In genomic region chr7:126428631-126429502, GRCm38 (mm10) we compare ENCODE assay signal across 7 mouse cellular contexts. TPM values are rescaled to one million over a fixed set of nuclear protein-coding genes. Genes with fewer than 3 reads are reported as not detected.
DNase-seq lines count a peak whose midpoint lies in the region; ATAC-seq lines count a peak whose summit lies in the region.

Rabep2 (plus strand) TSS chr7:126428759.

- ATAC-seq in embryonic facial prominence, embryonic 11.5 days (replicated peaks; ENCODE audit: insufficient number of reproducible peaks, low FRiP score, low TSS enrichment, low read depth): peak; percentile 88
- ATAC-seq in limb, embryonic 11.5 days (ENCODE audit: insufficient number of reproducible peaks, low FRiP score, low TSS enrichment, low read depth): peak; percentile 92
- peak; percentile 93 for ATAC-seq in midbrain, embryonic 14.5 days (ENCODE audit: low FRiP score, low TSS enrichment)

- under 1% methylated on average over 79 of the region's 82 CpGs for WGBS in embryonic facial prominence, embryonic 11.5 days
- WGBS in limb, embryonic 11.5 days: under 1% methylated on average over 80 of the region's 82 CpGs
- WGBS in midbrain, embryonic 14.5 days: under 1% methylated on average over 82 of the region's 82 CpGs

- no peaks in the 10 kb centered on the region for H3K27me3 ChIP-seq in embryonic facial prominence, embryonic 11.5 days (ENCODE audit: control insufficient read depth, insufficient read depth, low read length)
- no peaks in the 10 kb centered on the region for H3K27me3 ChIP-seq in limb, embryonic 11.5 days (ENCODE audit: control insufficient read depth, insufficient read depth, low read length)
- H3K27me3 ChIP-seq in midbrain, embryonic 14.5 days (ENCODE audit: control insufficient read depth, insufficient read depth, low read length): no peaks in the 10 kb centered on the region

- peak within 1 kb of the TSS; percentile 65 for H3K4me2 ChIP-seq in embryonic facial prominence, embryonic 11.5 days (ENCODE audit: low read depth, low read length)
- peak within 1 kb of the TSS; percentile 73 for H3K4me2 ChIP-seq in limb, embryonic 11.5 days (ENCODE audit: low read depth, severe bottlenecking)
- H3K4me2 ChIP-seq in midbrain, embryonic 14.5 days (ENCODE audit: low read length): peak within 1 kb of the TSS; percentile 89

- peaks cover 5% of the 10 kb centered on the region; the same call in 1 of the 2 replicates for H3K4me1 ChIP-seq in embryonic facial prominence, embryonic 11.5 days (ENCODE audit: control insufficient read depth, insufficient read depth, low read length)
- H3K4me1 ChIP-seq in limb, embryonic 11.5 days (ENCODE audit: control insufficient read depth, insufficient read depth, low read length): peaks cover 11% of the 10 kb centered on the region
- peaks cover 14% of the 10 kb centered on the region for H3K4me1 ChIP-seq in midbrain, embryonic 14.5 days (ENCODE audit: control insufficient read depth, insufficient read depth, low read length)

- peak within 1 kb of the TSS; percentile 80 for H3K9ac ChIP-seq in embryonic facial prominence, embryonic 11.5 days (replicated peaks; ENCODE audit: low read length)
- H3K9ac ChIP-seq in limb, embryonic 11.5 days (ENCODE audit: low read length): peak within 1 kb of the TSS; percentile 79
- peak within 1 kb of the TSS; percentile 89 for H3K9ac ChIP-seq in midbrain, embryonic 14.5 days (replicated peaks; ENCODE audit: low read length)

- peak within 1 kb of the TSS; percentile 76 for H3K4me3 ChIP-seq in embryonic facial prominence, embryonic 11.5 days (ENCODE audit: low read depth, low read length)
- H3K4me3 ChIP-seq in limb, embryonic 11.5 days (ENCODE audit: low read depth, low read length): peak within 1 kb of the TSS; percentile 74
- peak within 1 kb of the TSS; percentile 71 for H3K4me3 ChIP-seq in midbrain, embryonic 14.5 days (replicated peaks; ENCODE audit: low read depth, low read length)

- DNase-seq in adrenal gland, postnatal 14 days: peak; percentile 98
- peak; percentile 94 for DNase-seq in embryonic facial prominence, embryonic 11.5 days (ENCODE audit: low spot score)
- DNase-seq in heart, adult 11 months: peak; percentile 99
- DNase-seq in kidney, adult 18-20 months: peak; percentile 98
- peak; percentile 99 for DNase-seq in limb, embryonic 11.5 days (ENCODE audit: low spot score)
- peak; percentile 95 for DNase-seq in midbrain, embryonic 14.5 days
- peak; percentile 91 to 95 for DNase-seq in spleen, adult 18-20 months

- H3K36me3 ChIP-seq in embryonic facial prominence, embryonic 11.5 days (replicated peaks; ENCODE audit: control insufficient read depth, insufficient read depth, low read depth, low read length): no peaks in the 10 kb centered on the region
- no peaks in the 10 kb centered on the region for H3K36me3 ChIP-seq in limb, embryonic 11.5 days (ENCODE audit: control insufficient read depth, insufficient read depth, low read length)
- H3K36me3 ChIP-seq in midbrain, embryonic 14.5 days (ENCODE audit: control insufficient read depth, insufficient read depth, low read length): peaks cover 7% of the 10 kb centered on the region

- peak within 1 kb of the TSS; percentile 87 for H3K27ac ChIP-seq in embryonic facial prominence, embryonic 11.5 days (replicated peaks; ENCODE audit: low read depth, low read length)
- peak within 1 kb of the TSS; percentile 92 for H3K27ac ChIP-seq in limb, embryonic 11.5 days (replicated peaks; ENCODE audit: low read depth, low read length)
- peak within 1 kb of the TSS; percentile 91 for H3K27ac ChIP-seq in midbrain, embryonic 14.5 days (replicated peaks; ENCODE audit: low read depth, low read length)

- no peaks in the 10 kb centered on the region for H3K9me3 ChIP-seq in embryonic facial prominence, embryonic 11.5 days (replicated peaks; ENCODE audit: control insufficient read depth, low read length)
- no peaks in the 10 kb centered on the region for H3K9me3 ChIP-seq in limb, embryonic 11.5 days (ENCODE audit: control insufficient read depth, low read length)
- no peaks in the 10 kb centered on the region for H3K9me3 ChIP-seq in midbrain, embryonic 14.5 days (ENCODE audit: control insufficient read depth, low read length)

RNA-seq across cellular contexts. Expression of gene Rabep2, which starts in this region (rescaled TPM):
- total RNA-seq in adrenal gland, postnatal 14 days (2021): 35.7 and 45.2 TPM in 2 replicates
- 18.6 and 24.8 TPM in 2 replicates for polyA plus RNA-seq in embryonic facial prominence, embryonic 11.5 days (2014; fragmentation: Nextera tagmentation; extraction: Ambion mirVana)
- 25.8 and 28.1 TPM in 2 replicates for polyA plus RNA-seq in limb, embryonic 11.5 days (2014; fragmentation: Nextera tagmentation; extraction: Ambion mirVana)
- 19.6 and 22.1 TPM in 2 replicates for polyA plus RNA-seq in midbrain, embryonic 14.5 days (2014; fragmentation: Nextera tagmentation; extraction: Ambion mirVana)

Comparison
In these comparisons a context has a peak if more than half of its experiments do, and no peak if none do; other contexts are left out.
1. Peak in every context shown above with its lines: DNase-seq, ATAC-seq, H3K4me3 ChIP-seq and H3K27ac ChIP-seq.